Mouse (Mus musculus) liver, adult 2 months (tissue): ENCODE measurements around the gene Cactin.

Experiments
- CTCF ChIP-seq: fragments of 200-500 bp; IDR thresholded peaks from 2 replicates; pipeline ENCODE4 v1.5.1; 2011; ENCODE audit warnings: low read depth, low read length, control low read depth
- POLR2A ChIP-seq: fragments of 200-500 bp; IDR thresholded peaks from 2 replicates; pipeline ENCODE4 v1.6.1; 2011; ENCODE audit warnings: low read length, control low read depth; ENCODE audit not compliant: insufficient read depth; ENCODE audit errors: extremely low read depth

DNA sequence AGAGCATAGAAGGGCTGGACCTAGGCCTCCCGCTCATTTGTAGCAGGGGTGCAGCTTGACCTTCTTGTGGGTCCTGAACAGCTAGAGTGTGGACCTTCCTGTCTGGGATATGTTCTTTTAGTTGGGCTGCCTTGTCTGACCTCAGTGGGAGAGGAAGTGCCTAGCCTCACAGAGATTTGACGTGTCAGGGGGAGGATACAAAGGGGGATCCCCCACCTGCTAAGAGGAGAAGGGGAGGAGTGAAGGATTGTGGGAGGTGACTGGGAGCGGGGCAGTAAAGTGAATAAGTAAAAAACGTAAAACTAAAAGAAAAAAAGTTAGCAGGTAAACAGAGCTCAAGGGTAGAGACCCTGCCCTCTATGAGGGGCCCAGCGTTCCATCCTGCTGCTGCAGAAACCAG lies 11.3 kb upstream of the Cactin start:
- TF ChIP-seq POLR2A (no peak), CTCF (no peak)
